Mouse (Mus musculus): ENCODE results near the gene Zfp646. TPM values are rescaled to one million over a fixed set of nuclear protein-coding genes. Genes with fewer than 3 reads are reported as not detected.

Zfp646 gene
- polyA plus RNA-seq, 1 experiment = 61.3 TPM

DNA sequence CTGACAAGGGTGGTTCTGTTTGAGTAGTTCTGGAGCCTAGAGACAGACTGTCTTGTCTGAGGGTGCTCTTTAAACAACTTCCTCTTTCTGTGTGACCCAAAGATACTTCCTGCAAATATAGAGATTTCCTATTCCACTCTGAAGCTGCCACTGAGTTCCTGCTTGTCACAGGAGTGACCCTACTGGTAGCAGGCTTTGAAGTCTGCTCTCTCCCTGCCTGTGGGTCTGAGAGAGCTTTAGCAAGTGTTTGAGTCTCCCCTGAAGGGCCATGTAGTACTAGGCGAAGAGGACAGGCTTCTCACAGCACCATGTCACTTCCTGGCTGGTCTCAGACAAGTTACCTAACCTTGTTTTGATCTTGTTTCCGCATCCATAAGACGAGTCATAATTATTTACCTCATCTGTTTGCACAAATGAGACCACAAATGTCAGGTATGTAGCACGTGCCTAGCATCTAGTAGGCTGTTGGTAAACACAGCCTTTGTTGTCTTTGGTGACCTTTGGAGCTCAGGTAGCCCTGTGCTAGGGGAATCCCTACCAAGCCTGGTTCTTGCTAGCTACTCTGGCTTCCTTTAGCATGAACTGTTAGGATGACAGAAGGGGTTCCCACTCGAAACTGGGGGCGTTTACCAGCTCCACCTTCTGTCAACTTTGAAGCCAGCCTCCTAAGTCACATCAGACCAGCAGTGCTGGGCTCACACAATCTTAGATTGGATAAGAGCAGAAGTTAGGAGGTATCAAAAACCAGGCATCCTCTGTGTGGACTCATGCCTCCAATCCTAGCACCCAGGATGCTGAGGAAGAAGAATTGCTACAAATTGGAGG is 46.6 kb downstream of the Zfp646 start:
- TF ChIP-seq POLR2A (IDR thresholded peaks at IDR 0.05; ENCODE audit: control insufficient read depth, extremely low read depth, insufficient read depth, low read length, poor library complexity) = no peak
- no peak for TF ChIP-seq CTCF (IDR thresholded peaks at IDR 0.05; ENCODE audit: borderline replicate concordance, control insufficient read depth, extremely low read depth, insufficient read depth, low read length, poor library complexity)
- 54% methylated on average over 6 of the region's 6 CpGs for WGBS
- Histone ChIP-seq H3K36me3 (ENCODE audit: control insufficient read depth, insufficient read depth, low read length) (peaks cover 18% of the 10 kb centered on the region), H3K4me1 (replicated peaks; ENCODE audit: control insufficient read depth, insufficient read depth, low read length) (0 out of 2 replicates have a peak, but pooled peaks cover 3% of the 10 kb centered on the region), H3K27me3 (ENCODE audit: control insufficient read depth, insufficient read depth, low read length) (no peaks in the 10 kb centered on the region), H3K4me3 (ENCODE audit: control insufficient read depth, insufficient read depth, low read length) (no peak overlapping the region), H3K27ac (ENCODE audit: control insufficient read depth, insufficient read depth, low read length) (peak overlapping the region; percentile 41)
- no peak for DNase-seq

DNA sequence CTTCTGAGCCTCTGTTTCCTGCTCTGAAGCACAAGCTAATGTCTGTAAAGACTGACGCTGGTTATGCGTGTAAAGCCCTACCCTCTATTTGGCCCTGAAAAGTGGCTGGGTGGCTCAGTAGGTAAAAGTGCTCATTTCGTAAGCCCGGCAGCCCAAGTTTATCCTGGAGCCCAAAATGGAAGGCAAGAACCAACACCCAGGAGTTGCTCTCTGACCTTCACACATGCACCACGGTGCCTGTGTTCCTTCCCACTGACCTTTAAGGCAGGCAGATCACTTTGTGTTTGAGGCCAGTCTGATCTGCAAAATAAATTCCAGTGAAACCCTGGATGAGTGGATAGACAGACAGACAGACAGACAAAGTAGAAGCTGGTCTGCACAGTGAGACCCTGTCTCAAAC is 47.7 kb downstream of the Zfp646 start:
- H3K27ac ChIP-seq (ENCODE audit: control insufficient read depth, insufficient read depth, low read length) = no peak overlapping the region

DNA sequence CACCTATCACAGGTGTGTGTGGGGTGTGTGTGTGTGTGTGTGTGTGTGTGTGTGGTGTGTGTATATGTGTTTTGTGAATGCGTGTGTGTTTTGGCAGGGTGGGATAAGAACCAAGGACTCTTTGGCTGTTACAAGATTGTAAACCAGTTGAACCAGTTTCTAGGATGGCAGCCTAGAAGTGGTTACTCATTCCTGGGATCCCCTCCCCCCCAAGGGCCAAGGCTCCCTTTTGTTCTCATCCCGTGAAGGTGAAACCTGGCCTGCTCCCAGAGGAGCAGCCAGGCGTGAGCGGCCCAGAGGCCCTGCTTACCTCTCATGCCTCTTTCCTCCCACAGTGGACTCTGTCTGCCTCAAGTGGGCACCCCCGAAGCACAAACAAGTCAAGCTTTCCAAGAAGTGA is 49.2 kb downstream of the Zfp646 start:
- H3K4me1 ChIP-seq (replicated peaks; ENCODE audit: control insufficient read depth, insufficient read depth, low read length) = 0 out of 2 replicates have a peak, but pooled peaks cover 3% of the 10 kb centered on the region
- DNase-seq = no peak
- H3K36me3 ChIP-seq (ENCODE audit: control insufficient read depth, insufficient read depth, low read length) = peaks cover 18% of the 10 kb centered on the region

More for the DNA sequence above, 47.7 kb downstream of the Zfp646 start:
- H3K4me1 ChIP-seq (replicated peaks; ENCODE audit: control insufficient read depth, insufficient read depth, low read length) = 0 out of 2 replicates have a peak, but pooled peaks cover 3% of the 10 kb centered on the region
- TF ChIP-seq CTCF (IDR thresholded peaks at IDR 0.05; ENCODE audit: borderline replicate concordance, control insufficient read depth, extremely low read depth, insufficient read depth, low read length, poor library complexity) = no peak
- no peak for TF ChIP-seq POLR2A (IDR thresholded peaks at IDR 0.05; ENCODE audit: control insufficient read depth, extremely low read depth, insufficient read depth, low read length, poor library complexity)
- no peak for DNase-seq
- H3K36me3 ChIP-seq (ENCODE audit: control insufficient read depth, insufficient read depth, low read length) = peaks cover 18% of the 10 kb centered on the region
- 98% methylated on average over 5 of the region's 5 CpGs for WGBS
- H3K4me3 ChIP-seq (ENCODE audit: control insufficient read depth, insufficient read depth, low read length) = no peak overlapping the region
- H3K27me3 ChIP-seq (ENCODE audit: control insufficient read depth, insufficient read depth, low read length) = no peaks in the 10 kb centered on the region

DNA sequence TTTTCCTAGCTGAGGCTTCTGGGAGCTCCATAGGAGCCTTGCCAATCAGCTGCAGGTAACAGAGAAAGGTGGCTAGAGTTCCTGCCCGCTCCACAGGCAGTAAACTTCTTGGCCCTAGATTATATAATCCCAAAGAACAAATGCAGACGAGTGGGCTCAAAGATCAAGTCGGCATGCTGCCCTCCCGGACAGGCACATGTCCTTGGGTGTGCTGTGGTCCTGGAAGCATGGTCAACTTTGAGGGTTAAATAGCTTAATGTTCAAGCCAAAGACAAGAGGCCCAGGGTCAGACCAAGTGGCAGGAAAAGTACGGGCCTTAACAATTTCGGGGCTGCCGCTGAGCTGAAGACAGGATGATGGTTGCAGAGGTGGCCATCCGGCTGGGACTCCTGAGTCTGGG is 50.0 kb downstream of the Zfp646 start:
- 97% methylated on average over 8 of the region's 8 CpGs for WGBS
- DNase-seq = no peak
- TF ChIP-seq POLR2A (IDR thresholded peaks at IDR 0.05; ENCODE audit: control insufficient read depth, extremely low read depth, insufficient read depth, low read length, poor library complexity) (no peak), CTCF (IDR thresholded peaks at IDR 0.05; ENCODE audit: borderline replicate concordance, control insufficient read depth, extremely low read depth, insufficient read depth, low read length, poor library complexity) (no peak)
- Histone ChIP-seq H3K27ac (ENCODE audit: control insufficient read depth, insufficient read depth, low read length) (no peak overlapping the region), H3K4me3 (ENCODE audit: control insufficient read depth, insufficient read depth, low read length) (no peak overlapping the region), H3K27me3 (ENCODE audit: control insufficient read depth, insufficient read depth, low read length) (no peaks in the 10 kb centered on the region), H3K36me3 (ENCODE audit: control insufficient read depth, insufficient read depth, low read length) (peaks cover 18% of the 10 kb centered on the region), H3K4me1 (replicated peaks; ENCODE audit: control insufficient read depth, insufficient read depth, low read length) (0 out of 2 replicates have a peak, but pooled peaks cover 3% of the 10 kb centered on the region)

More for the DNA sequence above, 49.2 kb downstream of the Zfp646 start:
- 98% methylated on average over 5 of the region's 5 CpGs for WGBS
- TF ChIP-seq POLR2A (IDR thresholded peaks at IDR 0.05; ENCODE audit: control insufficient read depth, extremely low read depth, insufficient read depth, low read length, poor library complexity) = no peak
- no peak for TF ChIP-seq CTCF (IDR thresholded peaks at IDR 0.05; ENCODE audit: borderline replicate concordance, control insufficient read depth, extremely low read depth, insufficient read depth, low read length, poor library complexity)
- Histone ChIP-seq H3K27me3 (ENCODE audit: control insufficient read depth, insufficient read depth, low read length) (no peaks in the 10 kb centered on the region), H3K4me3 (ENCODE audit: control insufficient read depth, insufficient read depth, low read length) (no peak overlapping the region), H3K27ac (ENCODE audit: control insufficient read depth, insufficient read depth, low read length) (no peak overlapping the region)

DNA sequence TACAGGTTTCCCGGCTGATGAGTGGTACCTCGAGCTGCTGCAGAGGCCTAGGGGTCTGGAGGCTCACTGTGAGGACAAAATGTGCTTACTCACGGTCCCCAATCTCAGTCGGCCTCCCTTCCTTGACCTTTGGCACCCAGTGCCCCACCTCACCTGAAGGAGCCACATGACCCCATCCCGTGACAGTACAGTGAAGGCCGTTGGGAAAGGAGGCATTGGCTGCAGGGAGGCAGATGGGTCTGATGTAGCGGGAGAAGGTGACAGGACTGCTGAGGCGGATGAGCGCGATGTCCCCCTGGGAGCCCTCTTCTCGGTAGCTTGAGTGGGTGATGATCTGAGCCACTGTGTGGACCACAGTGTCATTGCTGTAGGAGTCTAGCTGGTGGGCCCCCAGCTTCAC is 50.8 kb downstream of the Zfp646 start:
- no peaks in the 10 kb centered on the region for H3K27me3 ChIP-seq (ENCODE audit: control insufficient read depth, insufficient read depth, low read length)
- H3K4me1 ChIP-seq (replicated peaks; ENCODE audit: control insufficient read depth, insufficient read depth, low read length) = peaks cover 7% of the 10 kb centered on the region; the same call in 1 of the 2 replicates
- H3K27ac ChIP-seq (ENCODE audit: control insufficient read depth, insufficient read depth, low read length) = no peak overlapping the region
- whole genome bisulfite sequencing = 97% methylated on average over 11 of the region's 11 CpGs
- DNase-seq = no peak
- TF ChIP-seq POLR2A (IDR thresholded peaks at IDR 0.05; ENCODE audit: control insufficient read depth, extremely low read depth, insufficient read depth, low read length, poor library complexity) = no peak
- TF ChIP-seq CTCF (IDR thresholded peaks at IDR 0.05; ENCODE audit: borderline replicate concordance, control insufficient read depth, extremely low read depth, insufficient read depth, low read length, poor library complexity) = no peak
- H3K36me3 ChIP-seq (ENCODE audit: control insufficient read depth, insufficient read depth, low read length) = peaks cover 18% of the 10 kb centered on the region
- H3K4me3 ChIP-seq (ENCODE audit: control insufficient read depth, insufficient read depth, low read length) = no peak overlapping the region

DNA sequence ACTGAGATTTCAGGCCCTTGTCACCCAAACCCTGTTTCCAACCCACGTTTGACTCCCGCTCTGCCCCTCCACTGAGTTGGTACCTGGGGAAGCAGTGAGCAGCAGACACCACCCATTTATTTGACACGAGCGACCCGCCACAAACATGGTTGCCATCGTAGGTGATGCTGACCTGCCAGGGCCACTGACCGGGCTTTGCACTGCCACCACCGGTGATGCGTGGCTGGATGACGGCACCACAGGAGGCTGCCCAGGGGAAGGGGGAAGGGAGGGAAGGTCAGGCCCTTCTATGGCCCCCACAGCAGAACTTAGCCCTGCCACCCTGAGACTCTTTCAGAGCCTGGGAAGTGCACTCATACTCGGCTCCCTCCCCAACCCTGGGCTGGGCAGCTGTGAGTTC is 51.7 kb downstream of the Zfp646 start:
- Histone ChIP-seq H3K27me3 (ENCODE audit: control insufficient read depth, insufficient read depth, low read length) (no peaks in the 10 kb centered on the region), H3K36me3 (ENCODE audit: control insufficient read depth, insufficient read depth, low read length) (peaks cover 18% of the 10 kb centered on the region), H3K4me1 (replicated peaks; ENCODE audit: control insufficient read depth, insufficient read depth, low read length) (peaks cover 4% of the 10 kb centered on the region; the same call in 1 of the 2 replicates), H3K27ac (ENCODE audit: control insufficient read depth, insufficient read depth, low read length) (no peak overlapping the region), H3K4me3 (ENCODE audit: control insufficient read depth, insufficient read depth, low read length) (no peak overlapping the region)
- no peak for DNase-seq
- no peak for TF ChIP-seq POLR2A (IDR thresholded peaks at IDR 0.05; ENCODE audit: control insufficient read depth, extremely low read depth, insufficient read depth, low read length, poor library complexity)
- no peak for TF ChIP-seq CTCF (IDR thresholded peaks at IDR 0.05; ENCODE audit: borderline replicate concordance, control insufficient read depth, extremely low read depth, insufficient read depth, low read length, poor library complexity)
- 95% methylated on average over 11 of the region's 11 CpGs for WGBS
